ENCODE assay signal across 16 mouse cellular contexts in genomic region chr7:45454971-45455370, GRCm38 (mm10). TPM values are rescaled to one million over a fixed set of nuclear protein-coding genes. Genes with fewer than 3 reads are reported as not detected.
"Had no signal": no experiment of that assay in that cellular context is flagged by ENCODE, and none has a peak within 500 bp of the region (broad histone marks: within the 10 kb centered on the region; RNA-seq: fewer than 3 reads in every experiment).

No protein-coding gene starts in this region.

- DNase-seq: kidney, adult 8-10 months; kidney, postnatal 36 days; layer of hippocampus, adult 9-11 months; layer of hippocampus, postnatal 36 days; lung, embryonic 14.5 days; lung, postnatal 10 days; lung, postnatal 4 days; right cerebral cortex, adult 18-20 months; right cerebral cortex, postnatal 25 days; thymus, adult 18-20 months; thymus, postnatal 14 days had no signal

- H3K9me3 ChIP-seq: limb, embryonic 12.5 days; midbrain, embryonic 12.5 days had no signal

- ATAC-seq: intestine, postnatal 0 days had no signal

- H3K27me3 ChIP-seq: limb, embryonic 12.5 days; midbrain, embryonic 12.5 days had no signal

- H3K4me3 ChIP-seq: limb, embryonic 12.5 days; midbrain, embryonic 12.5 days had no signal

- H3K4me2 ChIP-seq: limb, embryonic 12.5 days; liver, embryonic 11.5 days; lung, embryonic 14.5 days; midbrain, embryonic 12.5 days had no signal

- H3K27ac ChIP-seq: limb, embryonic 12.5 days had no signal

- H3K9ac ChIP-seq: limb, embryonic 12.5 days; lung, embryonic 14.5 days; midbrain, embryonic 12.5 days had no signal

RNA-seq across cellular contexts. Expression of gene Tulp2, which starts 26.7 kb away (rescaled TPM):
- polyA plus RNA-seq: small intestine, adult 2 months had no signal
